Mouse (Mus musculus) erythroid progenitor cell, adult 5-6 weeks (primary cell): ENCODE measurements around the gene Acer1. TPM values are rescaled to one million over a fixed set of nuclear protein-coding genes. Genes with fewer than 3 reads are reported as not detected.

Experiments used
- ATAC-seq: replicated peaks from 2 replicates; pipeline ENCODE4 v1.8.0; 2016; ENCODE audit warnings: moderate number of reproducible peaks, mild to moderate bottlenecking, moderate TSS enrichment, inconsistent platforms; ENCODE audit not compliant: poor library complexity, low FRiP score, severe bottlenecking
- total RNA-seq, 2 experiments: library from RNA; stranded (forward) in 1 of 2; stranded (reverse) in 1 of 2; fragments of 150-400 nt in 1 of 2; fragments of 186-747, 209-891 nt in 1 of 2; gene quantifications; 2 replicates each; pipeline versions ENCODE4 v1.2.3 to v1.2.4; 2015 to 2017; ENCODE audit warnings: low replicate concordance in 2 of 2

The Acer1 gene
- total RNA-seq, 2 experiments from 2014 or later, result not detected

DNA sequence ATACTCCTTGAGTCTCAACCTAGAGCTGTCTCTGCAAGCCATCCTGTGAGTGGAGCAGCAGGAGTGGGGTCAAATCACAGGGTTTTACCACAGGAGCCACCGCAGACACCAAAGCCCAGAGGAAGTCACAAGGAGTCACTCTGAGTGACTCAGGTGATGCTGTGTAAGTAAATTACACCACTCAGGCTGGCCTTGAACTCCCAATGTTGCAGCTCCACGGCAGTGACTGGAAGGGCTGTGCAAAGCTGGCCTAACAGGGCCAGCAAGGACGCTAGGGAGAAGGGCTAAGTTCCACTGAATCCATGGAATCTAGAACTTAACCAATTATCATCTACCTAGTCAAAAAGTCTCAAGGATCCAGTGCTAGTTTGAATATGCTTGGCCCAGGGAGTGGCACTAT is 75.8 kb downstream of the Acer1 start:
- no peak for ATAC-seq

Other genes with a start within 250 kb of the Acer1 start
- gene Nrtn, start 224.6 kb downstream of the Acer1 start, total RNA-seq (2015; ENCODE audit: low replicate concordance), result not detected in 2 replicates
- gene Nrtn, start 224.6 kb downstream of the Acer1 start, total RNA-seq (2017; ENCODE audit: low replicate concordance), result not detected in 2 replicates
- 6.5 and 7.1 TPM in 2 replicates for gene Dus3l, start 217.4 kb downstream of the Acer1 start, total RNA-seq (2015; ENCODE audit: low replicate concordance)
- 3.0 and 5.4 TPM in 2 replicates for gene Dus3l, start 217.4 kb downstream of the Acer1 start, total RNA-seq (2017; ENCODE audit: low replicate concordance)
- not detected in 2 replicates for gene Prr22, start 211.9 kb downstream of the Acer1 start, total RNA-seq (2015; ENCODE audit: low replicate concordance)
- not detected in 2 replicates for gene Prr22, start 211.9 kb downstream of the Acer1 start, total RNA-seq (2017; ENCODE audit: low replicate concordance)
- 101 and 107 TPM in 2 replicates for gene Rfx2, start 151.1 kb downstream of the Acer1 start, total RNA-seq (2015; ENCODE audit: low replicate concordance)
- 76.1 and 105 TPM in 2 replicates for gene Rfx2, start 151.1 kb downstream of the Acer1 start, total RNA-seq (2017; ENCODE audit: low replicate concordance)
- gene Acsbg2, start 107.7 kb downstream of the Acer1 start, total RNA-seq (2015; ENCODE audit: low replicate concordance), result not detected in 2 replicates
- not detected in 2 replicates for gene Acsbg2, start 107.7 kb downstream of the Acer1 start, total RNA-seq (2017; ENCODE audit: low replicate concordance)
- not detected in 2 replicates for gene 1700061G19Rik, start 106.6 kb downstream of the Acer1 start, total RNA-seq (2015; ENCODE audit: low replicate concordance)
- gene 1700061G19Rik, start 106.6 kb downstream of the Acer1 start, total RNA-seq (2017; ENCODE audit: low replicate concordance), result not detected in 2 replicates
- gene Mllt1, start 46.7 kb downstream of the Acer1 start, total RNA-seq (2015; ENCODE audit: low replicate concordance), result 3.4 and 9.4 TPM in 2 replicates
- 4.4 and 6.4 TPM in 2 replicates for gene Mllt1, start 46.7 kb downstream of the Acer1 start, total RNA-seq (2017; ENCODE audit: low replicate concordance)
- 2.2 and 26.8 TPM in 2 replicates for gene Clpp, start 8.2 kb upstream of the Acer1 start, total RNA-seq (2015; ENCODE audit: low replicate concordance)
- gene Clpp, start 8.2 kb upstream of the Acer1 start, total RNA-seq (2017; ENCODE audit: low replicate concordance), result 10.8 and 15.7 TPM in 2 replicates
- gene Alkbh7, start 15.2 kb upstream of the Acer1 start, total RNA-seq (2015; ENCODE audit: low replicate concordance), result not detected in 2 replicates
- 6.2 TPM in 1 of 2 replicates, not detected in the other for gene Alkbh7, start 15.2 kb upstream of the Acer1 start, total RNA-seq (2017; ENCODE audit: low replicate concordance)
- gene Pspn, start 17.9 kb upstream of the Acer1 start, total RNA-seq (2015; ENCODE audit: low replicate concordance), result not detected in 2 replicates
- not detected in 2 replicates for gene Pspn, start 17.9 kb upstream of the Acer1 start, total RNA-seq (2017; ENCODE audit: low replicate concordance)
- gene Gtf2f1, start 29.2 kb upstream of the Acer1 start, total RNA-seq (2015; ENCODE audit: low replicate concordance), result 57.4 and 61.3 TPM in 2 replicates
- gene Gtf2f1, start 29.2 kb upstream of the Acer1 start, total RNA-seq (2017; ENCODE audit: low replicate concordance), result 70.8 and 90.7 TPM in 2 replicates
- gene Gm17949, start 29.3 kb upstream of the Acer1 start, total RNA-seq (2015; ENCODE audit: low replicate concordance), result not detected in 2 replicates
- gene Gm17949, start 29.3 kb upstream of the Acer1 start, total RNA-seq (2017; ENCODE audit: low replicate concordance), result not detected in 2 replicates
- gene Khsrp, start 49.4 kb upstream of the Acer1 start, total RNA-seq (2015; ENCODE audit: low replicate concordance), result 87.6 and 97.7 TPM in 2 replicates
- 85.6 and 85.9 TPM in 2 replicates for gene Khsrp, start 49.4 kb upstream of the Acer1 start, total RNA-seq (2017; ENCODE audit: low replicate concordance)
- gene Slc25a41, start 59.5 kb upstream of the Acer1 start, total RNA-seq (2015; ENCODE audit: low replicate concordance), result not detected in 2 replicates
- not detected in 2 replicates for gene Slc25a41, start 59.5 kb upstream of the Acer1 start, total RNA-seq (2017; ENCODE audit: low replicate concordance)
- gene Crb3, start 77.0 kb upstream of the Acer1 start, total RNA-seq (2015; ENCODE audit: low replicate concordance), result not detected in 2 replicates
- not detected in 2 replicates for gene Crb3, start 77.0 kb upstream of the Acer1 start, total RNA-seq (2017; ENCODE audit: low replicate concordance)
- 2.9 and 5.4 TPM in 2 replicates for gene Slc25a23, start 77.7 kb upstream of the Acer1 start, total RNA-seq (2015; ENCODE audit: low replicate concordance)
- gene Slc25a23, start 77.7 kb upstream of the Acer1 start, total RNA-seq (2017; ENCODE audit: low replicate concordance), result not detected in 2 replicates
- 6.1 and 12.2 TPM in 2 replicates for gene Dennd1c, start 96.4 kb upstream of the Acer1 start, total RNA-seq (2015; ENCODE audit: low replicate concordance)
- gene Dennd1c, start 96.4 kb upstream of the Acer1 start, total RNA-seq (2017; ENCODE audit: low replicate concordance), result 2.6 and 4.5 TPM in 2 replicates
- gene Tubb4a, start 105.7 kb upstream of the Acer1 start, total RNA-seq (2015; ENCODE audit: low replicate concordance), result 1.4 TPM in 1 of 2 replicates, not detected in the other
- not detected in 2 replicates for gene Tubb4a, start 105.7 kb upstream of the Acer1 start, total RNA-seq (2017; ENCODE audit: low replicate concordance)
- not detected in 2 replicates for gene Tnfsf9, start 123.2 kb upstream of the Acer1 start, total RNA-seq (2015; ENCODE audit: low replicate concordance)
- gene Tnfsf9, start 123.2 kb upstream of the Acer1 start, total RNA-seq (2017; ENCODE audit: low replicate concordance), result not detected in 2 replicates
- gene Cd70, start 167.7 kb upstream of the Acer1 start, total RNA-seq (2015; ENCODE audit: low replicate concordance), result not detected in 2 replicates
- not detected in 2 replicates for gene Cd70, start 167.7 kb upstream of the Acer1 start, total RNA-seq (2017; ENCODE audit: low replicate concordance)
- gene Tnfsf14, start 212.1 kb upstream of the Acer1 start, total RNA-seq (2015; ENCODE audit: low replicate concordance), result 1.7 and 2.5 TPM in 2 replicates
- 1.4 TPM in 1 of 2 replicates, not detected in the other for gene Tnfsf14, start 212.1 kb upstream of the Acer1 start, total RNA-seq (2017; ENCODE audit: low replicate concordance)
- 128 and 134 TPM in 2 replicates for gene C3, start 246.0 kb upstream of the Acer1 start, total RNA-seq (2015; ENCODE audit: low replicate concordance)
- 69.4 and 132 TPM in 2 replicates for gene C3, start 246.0 kb upstream of the Acer1 start, total RNA-seq (2017; ENCODE audit: low replicate concordance)